Mouse (Mus musculus) stomach, embryonic 16.5 days (tissue): ENCODE measurements around the gene Dsp. TPM values are rescaled to one million over a fixed set of nuclear protein-coding genes. Genes with fewer than 3 reads are reported as not detected.
A peak's percentile ranks its signal among the peaks of the same experiment; 100 is the strongest.

Experiments
- ATAC-seq: fragments of 200-750 bp; cut with Nextera tagmentation; 2 replicates; pipeline ENCODE4 v1.8.0; 2017; ENCODE audit warnings: moderate number of reproducible peaks, moderate TSS enrichment; ENCODE audit not compliant: insufficient read depth, low FRiP score
- H3K27ac ChIP-seq: fragments of 300-500 bp; sonication (generic); 2 replicates; pipeline ENCODE4 v1.5.1; 2014; ENCODE audit warnings: low read length
- H3K27me3 ChIP-seq: fragments of 300-500 bp; sonication (generic); 2 replicates; pipeline ENCODE4 v1.6.1; 2014; ENCODE audit warnings: low read length, control low read depth, mixed read lengths; ENCODE audit not compliant: control insufficient read depth, insufficient read depth
- H3K36me3 ChIP-seq: fragments of 300-500 bp; sonication (generic); 2 replicates; pipeline ENCODE4 v1.6.1; 2014; ENCODE audit warnings: low read length; ENCODE audit not compliant: control insufficient read depth, insufficient read depth
- H3K4me1 ChIP-seq: fragments of 300-500 bp; sonication (generic); 2 replicates; pipeline ENCODE4 v1.6.1; 2014; ENCODE audit warnings: low read length, control low read depth, mixed read lengths; ENCODE audit not compliant: control insufficient read depth, insufficient read depth
- H3K4me2 ChIP-seq: fragments of 300-500 bp; sonication (generic); 2 replicates; pipeline ENCODE4 v1.6.1; 2014; ENCODE audit warnings: low read depth, low read length, mixed read lengths
- H3K4me3 ChIP-seq: fragments of 300-500 bp; sonication (generic); replicated peaks from 2 replicates; pipeline ENCODE4 v1.5.1; 2014; ENCODE audit warnings: mild to moderate bottlenecking, low read length
- H3K9ac ChIP-seq: fragments of 300-500 bp; sonication (generic); 2 replicates; pipeline ENCODE4 v1.6.1; 2014; ENCODE audit warnings: low read length
- H3K9me3 ChIP-seq: fragments of 300-500 bp; sonication (generic); replicated peaks from 2 replicates; pipeline ENCODE4 v1.6.1; 2016; ENCODE audit warnings: low read length, control low read depth; ENCODE audit not compliant: control insufficient read depth
- WGBS: fragments of 180-500 bp; shearing (Covaris S2); extraction: QIAGEN DNeasy Blood & Tissue Kit; methylation state at CpG from one replicate; pipeline ENCODE4 v1.1.7; 2014; 5-methylcytosine and 5-hydroxymethylcytosine counted together
- polyA plus RNA-seq: library from polyadenylated mRNA; unstranded; fragments of >200 nt; fragmentation: Nextera tagmentation; extraction: Ambion mirVana; gene quantifications from 2 replicates; pipeline ENCODE4 v1.2.1, GENCODE M21; 2015

Gene Dsp
- polyA plus RNA-seq, 1 experiment from 2014 or later = 36.4 TPM

- H3K9ac ChIP-seq = no peak overlapping the region
- no peak for ATAC-seq
- H3K4me1 ChIP-seq = no peaks in the 10 kb centered on the region; the same call in 1 of the 2 replicates
- WGBS = 34% methylated on average over 6 of the region's 6 CpGs
- no peak overlapping the region for H3K4me2 ChIP-seq
- H3K27me3 ChIP-seq = no peaks in the 10 kb centered on the region
- H3K36me3 ChIP-seq = no peaks in the 10 kb centered on the region
- no peak overlapping the region for H3K4me3 ChIP-seq
- peak overlapping the region; percentile 25; the same call in 1 of the 2 replicates for H3K27ac ChIP-seq
- H3K9me3 ChIP-seq = no peaks in the 10 kb centered on the region
Observed at GRCm38 (mm10) chr13:38157635-38158034, 6.5 kb downstream of the Dsp start.

- no peak overlapping the region for H3K4me2 ChIP-seq
- whole genome bisulfite sequencing = 73% methylated on average over 2 of the region's 2 CpGs
- no peaks in the 10 kb centered on the region for H3K27me3 ChIP-seq
- no peaks in the 10 kb centered on the region for H3K9me3 ChIP-seq
- H3K36me3 ChIP-seq = no peaks in the 10 kb centered on the region
- H3K4me3 ChIP-seq = no peak overlapping the region
- no peak overlapping the region for H3K9ac ChIP-seq
- peaks cover 5% of the 10 kb centered on the region for H3K4me1 ChIP-seq
- no peak for ATAC-seq
- H3K27ac ChIP-seq = peak overlapping the region; percentile 62; the same call in 1 of the 2 replicates
Observed at GRCm38 (mm10) chr13:38162002-38162401, 10.9 kb downstream of the Dsp start.

- H3K4me1 ChIP-seq = peaks cover 5% of the 10 kb centered on the region
- no peaks in the 10 kb centered on the region for H3K36me3 ChIP-seq
- 0 out of 2 replicates have a peak overlapping the region, but pooled peaks have one; percentile 5 for H3K4me2 ChIP-seq
- WGBS = 29% methylated on average over 11 of the region's 11 CpGs
- no peaks in the 10 kb centered on the region for H3K27me3 ChIP-seq
- H3K9ac ChIP-seq = 0 out of 2 replicates have a peak overlapping the region, but pooled peaks have one; percentile 29
- peak; percentile 90; the same call in 1 of the 2 replicates for ATAC-seq
- peak overlapping the region; percentile 62 for H3K27ac ChIP-seq
- H3K4me3 ChIP-seq = no peak overlapping the region
- no peaks in the 10 kb centered on the region for H3K9me3 ChIP-seq
Observed at GRCm38 (mm10) chr13:38162668-38163067, 11.6 kb downstream of the Dsp start.

DNA sequence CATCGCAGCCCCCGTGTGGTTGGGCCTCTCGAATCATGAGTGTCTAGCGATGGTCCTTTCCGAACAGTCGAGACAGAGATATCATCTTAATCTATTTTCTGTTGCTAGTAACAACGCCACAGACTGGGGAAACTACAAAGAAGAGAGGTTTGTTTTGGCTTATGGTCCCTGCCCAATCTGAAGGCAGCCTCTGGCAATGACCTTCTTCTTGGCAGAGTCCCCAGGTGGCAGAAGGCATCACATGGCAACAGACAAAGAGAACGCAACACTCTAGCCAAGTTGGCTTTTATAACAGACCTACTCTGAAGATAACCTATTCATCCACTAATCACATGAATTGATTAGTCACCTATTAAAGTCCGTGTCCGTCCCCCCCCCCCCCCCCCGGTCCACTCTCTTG lies 13.8 kb downstream of the Dsp start:
- no peak overlapping the region for H3K4me3 ChIP-seq
- no peak overlapping the region for H3K27ac ChIP-seq
- H3K36me3 ChIP-seq = no peaks in the 10 kb centered on the region
- H3K4me2 ChIP-seq = no peak overlapping the region
- peaks cover 5% of the 10 kb centered on the region for H3K4me1 ChIP-seq
- WGBS = 87% methylated on average over 10 of the region's 11 CpGs
- H3K9ac ChIP-seq = no peak overlapping the region
- H3K27me3 ChIP-seq = no peaks in the 10 kb centered on the region
- no peaks in the 10 kb centered on the region for H3K9me3 ChIP-seq
- ATAC-seq = no peak

GRCm38 (mm10) chr13:38167056-38167455 lies 16.0 kb downstream of the Dsp start:
- H3K4me3 ChIP-seq = no peak overlapping the region
- WGBS = 84% methylated on average over 3 of the region's 3 CpGs

GRCm38 (mm10) chr13:38170707-38171144 lies 19.6 kb downstream of the Dsp start:
- Histone ChIP-seq H3K27me3 (no peaks in the 10 kb centered on the region), H3K4me1 (no peaks in the 10 kb centered on the region), H3K4me2 (no peak overlapping the region), H3K9me3 (no peaks in the 10 kb centered on the region), H3K9ac (no peak overlapping the region), H3K27ac (peak overlapping the region; percentile 44), H3K4me3 (no peak overlapping the region), H3K36me3 (no peaks in the 10 kb centered on the region)
- WGBS = 23% methylated on average over 4 of the region's 4 CpGs
- peak; percentile 88 for ATAC-seq

More at GRCm38 (mm10) chr13:38167056-38167455, 16.0 kb downstream of the Dsp start:
- H3K27ac ChIP-seq = no peak overlapping the region
- no peak overlapping the region for H3K9ac ChIP-seq
- no peaks in the 10 kb centered on the region for H3K36me3 ChIP-seq
- no peak overlapping the region for H3K4me2 ChIP-seq
- peaks cover 5% of the 10 kb centered on the region; the same call in 1 of the 2 replicates for H3K4me1 ChIP-seq
- no peak for ATAC-seq
- no peaks in the 10 kb centered on the region for H3K9me3 ChIP-seq
- H3K27me3 ChIP-seq = no peaks in the 10 kb centered on the region

DNA sequence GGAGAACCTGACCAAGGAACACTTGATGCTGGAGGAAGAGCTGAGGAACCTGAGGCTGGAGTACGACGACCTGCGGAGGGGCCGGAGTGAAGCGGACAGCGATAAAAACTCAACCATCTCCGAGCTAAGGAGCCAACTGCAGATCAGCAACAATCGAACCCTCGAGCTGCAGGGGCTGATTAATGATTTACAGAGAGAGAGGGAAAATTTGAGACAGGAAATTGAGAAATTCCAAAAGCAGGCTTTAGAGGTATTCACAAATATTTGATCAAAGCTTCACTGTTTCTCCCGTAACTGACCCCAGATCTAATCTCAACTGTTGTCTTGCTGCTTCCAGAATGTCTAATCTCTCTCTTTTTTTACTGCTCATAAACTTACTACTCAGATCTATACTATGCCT lies 42.3 kb downstream of the Dsp start:
- Histone ChIP-seq H3K4me1 (no peaks in the 10 kb centered on the region), H3K36me3 (peaks cover 39% of the 10 kb centered on the region)
- 60% methylated on average over 10 of the region's 10 CpGs for WGBS

DNA sequence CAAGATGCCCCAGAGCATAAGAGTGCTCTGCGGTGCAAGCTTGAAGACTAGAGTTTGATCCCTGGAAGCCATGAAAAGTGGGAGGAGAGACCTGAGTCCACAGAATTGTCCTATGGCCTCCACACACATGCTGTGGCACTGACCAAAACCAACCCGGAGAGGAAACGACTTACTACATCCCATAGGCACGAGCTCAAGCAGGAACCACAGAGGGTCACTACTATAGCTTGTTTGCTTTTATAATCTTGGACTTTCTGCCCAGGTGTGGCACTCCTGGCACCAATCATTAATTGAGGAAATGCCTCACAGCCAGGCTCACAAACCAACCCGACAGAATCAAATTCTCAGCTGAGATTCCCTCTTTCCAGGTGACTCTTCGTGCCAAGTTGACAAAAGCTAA lies 50.3 kb downstream of the Dsp start:
- H3K9me3 ChIP-seq = peaks cover 14% of the 10 kb centered on the region
- H3K4me1 ChIP-seq = no peaks in the 10 kb centered on the region; the same call in none of the 2 replicates
- no peaks in the 10 kb centered on the region for H3K27me3 ChIP-seq
- H3K9ac ChIP-seq = no peak overlapping the region
- no peak overlapping the region for H3K4me2 ChIP-seq
- ATAC-seq = no peak
- H3K27ac ChIP-seq = no peak overlapping the region
- no peak overlapping the region for H3K4me3 ChIP-seq
- 64% methylated on average over 6 of the region's 6 CpGs for WGBS
- peaks cover 14% of the 10 kb centered on the region for H3K36me3 ChIP-seq

More for the DNA sequence above, 42.3 kb downstream of the Dsp start:
- Histone ChIP-seq H3K4me2 (no peak overlapping the region), H3K9ac (no peak overlapping the region), H3K27ac (no peak overlapping the region), H3K4me3 (no peak overlapping the region), H3K27me3 (no peaks in the 10 kb centered on the region), H3K9me3 (peaks cover 27% of the 10 kb centered on the region)
- no peak for ATAC-seq

GRCm38 (mm10) chr13:38204171-38204570 lies 53.1 kb downstream of the Dsp start:
- no peaks in the 10 kb centered on the region for H3K9me3 ChIP-seq
- H3K4me3 ChIP-seq = peak overlapping the region; percentile 93
- no peaks in the 10 kb centered on the region for H3K36me3 ChIP-seq
- peak overlapping the region; percentile 71 for H3K4me2 ChIP-seq
- 57% methylated on average over 4 of the region's 4 CpGs for WGBS
- ATAC-seq = no peak
- H3K9ac ChIP-seq = no peak overlapping the region
- H3K27me3 ChIP-seq = no peaks in the 10 kb centered on the region
- no peak overlapping the region for H3K27ac ChIP-seq
- peaks cover 6% of the 10 kb centered on the region for H3K4me1 ChIP-seq
